Mouse (Mus musculus): ENCODE results near the gene Tacr1. TPM values are rescaled to one million over a fixed set of nuclear protein-coding genes. Genes with fewer than 3 reads are reported as not detected.

The Tacr1 gene
- 0.05 and 0.10 TPM in 2 replicates for polyA plus RNA-seq (2015; fragmentation: Nextera tagmentation; extraction: Ambion mirVana)

GRCm38 (mm10) chr6:82401595-82402451 is at the start of gene Tacr1:
Tacr1 (plus strand) TSS chr6:82402334.

